Mouse (Mus musculus) spleen, adult 2 months (tissue): ENCODE results near the gene Dnajc5.

Experiments
- CTCF ChIP-seq: fragments of 200-500 bp; IDR thresholded peaks from 2 replicates; pipeline ENCODE4 v1.5.1; 2011; ENCODE audit warnings: mild to moderate bottlenecking, inconsistent platforms; ENCODE audit not compliant: insufficient read depth, insufficient read length, insufficient replicate concordance; ENCODE audit errors: extremely low read depth
- POLR2A ChIP-seq: fragments of 200-500 bp; IDR thresholded peaks from 2 replicates; pipeline ENCODE4 v1.6.1; 2011; ENCODE audit warnings: low read depth, low read length, inconsistent platforms

DNA sequence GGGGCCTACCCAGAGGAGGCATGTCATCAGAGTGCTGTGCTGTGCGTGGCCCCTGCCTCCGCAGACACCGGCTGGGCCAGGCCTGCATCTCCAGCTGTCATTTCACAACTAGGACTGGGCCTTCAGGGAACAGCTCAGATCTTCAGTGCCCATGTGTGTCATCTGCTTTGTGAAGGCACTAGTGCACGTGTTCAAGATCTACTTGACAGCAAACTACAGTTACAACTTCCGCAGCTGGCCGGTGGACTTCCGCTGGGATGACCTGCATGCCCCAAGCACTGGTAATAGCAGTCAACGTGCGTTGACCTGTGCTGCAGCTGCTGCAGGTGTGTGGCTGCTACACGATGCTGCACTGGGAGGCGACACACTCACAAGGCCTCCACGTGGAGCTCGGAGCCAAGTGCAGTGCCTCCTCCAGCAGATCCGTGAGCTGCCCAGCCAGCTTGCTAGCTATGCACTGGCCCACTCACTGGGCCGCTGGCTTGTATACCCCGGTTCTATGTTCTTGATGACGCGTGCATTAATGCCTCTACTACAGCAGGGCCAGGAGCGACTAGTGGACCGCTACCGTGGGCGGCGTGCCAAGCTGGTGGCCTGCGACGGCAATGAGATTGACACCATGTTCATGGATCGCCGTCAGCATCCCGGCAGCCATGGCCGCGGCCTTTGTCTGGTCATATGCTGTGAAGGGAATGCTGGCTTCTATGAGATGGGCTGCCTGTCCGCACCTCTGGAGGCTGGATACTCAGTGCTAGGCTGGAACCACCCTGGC is 26.9 kb upstream of the Dnajc5 start, which contains the start of gene Abhd16b:
- no peak for TF ChIP-seq CTCF
- TF ChIP-seq POLR2A: no peak
